Mouse (Mus musculus) CD4-positive, CD25-positive, alpha-beta regulatory T cell (primary cell): ENCODE measurements around the gene Tm4sf20. TPM values are rescaled to one million over a fixed set of nuclear protein-coding genes. Genes with fewer than 3 reads are reported as not detected.

Experiments used
- polyA plus RNA-seq: library from polyadenylated mRNA; unstranded; fragments of 100-300 nt; shearing (Covaris generic); gene quantifications from one replicate; pipeline ENCODE4 v1.2.1, GENCODE M21; 2017

Tm4sf20 gene
- 0.19 TPM for polyA plus RNA-seq

DNA sequence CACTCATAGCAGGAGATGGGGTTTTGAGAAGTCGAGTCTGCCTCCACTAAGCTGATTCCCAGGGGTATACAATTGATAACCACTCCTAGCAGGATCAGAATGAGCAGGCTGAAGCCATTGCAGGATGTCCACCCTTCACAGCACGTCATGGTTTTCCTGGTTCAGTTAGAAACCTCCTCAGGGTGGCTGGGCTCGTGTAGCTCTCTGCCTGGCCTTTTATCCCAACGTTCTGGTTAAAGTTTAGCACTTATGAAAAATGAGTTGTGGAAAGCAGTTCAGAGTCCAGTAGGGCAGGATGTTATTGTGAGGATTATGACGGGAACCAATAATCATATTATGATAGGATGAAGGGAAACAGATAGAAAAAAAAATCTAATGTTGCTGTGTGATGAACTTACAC is at the start of gene Tm4sf20:
Gene Tm4sf20 (minus strand): TSS at position 193 of the 400 bp plus-strand sequence.

DNA sequence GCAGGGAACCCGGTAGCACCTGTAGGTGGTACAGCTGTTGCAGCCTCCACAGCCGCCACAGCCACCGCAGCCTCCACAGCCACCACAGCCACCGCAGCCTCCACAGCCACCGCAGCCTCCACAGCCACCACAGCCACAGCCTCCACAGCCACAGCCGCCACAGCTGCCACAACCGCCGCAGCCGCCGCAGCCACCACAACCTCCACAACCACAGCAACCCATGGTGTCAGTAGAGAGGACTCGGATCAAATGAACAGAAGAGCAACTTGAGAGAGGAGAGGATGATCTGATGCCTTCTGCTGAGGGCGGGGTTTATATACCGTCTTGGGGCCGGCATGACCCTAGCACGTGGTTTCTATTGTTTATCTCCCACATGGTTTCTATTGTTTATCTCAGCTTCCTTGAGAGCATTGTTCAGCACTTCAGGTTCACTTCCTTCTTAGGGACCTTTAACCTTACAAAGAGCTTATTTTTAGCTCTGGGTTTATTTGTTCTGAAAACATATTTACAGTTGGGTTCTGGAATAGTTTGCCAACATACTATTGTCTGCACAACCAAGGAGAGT is 2.8 kb upstream of the Tm4sf20 start, which contains the start of gene Gm47791:
Gene Gm47791 (minus strand): TSS at position 222 of the 565 bp plus-strand sequence.

DNA sequence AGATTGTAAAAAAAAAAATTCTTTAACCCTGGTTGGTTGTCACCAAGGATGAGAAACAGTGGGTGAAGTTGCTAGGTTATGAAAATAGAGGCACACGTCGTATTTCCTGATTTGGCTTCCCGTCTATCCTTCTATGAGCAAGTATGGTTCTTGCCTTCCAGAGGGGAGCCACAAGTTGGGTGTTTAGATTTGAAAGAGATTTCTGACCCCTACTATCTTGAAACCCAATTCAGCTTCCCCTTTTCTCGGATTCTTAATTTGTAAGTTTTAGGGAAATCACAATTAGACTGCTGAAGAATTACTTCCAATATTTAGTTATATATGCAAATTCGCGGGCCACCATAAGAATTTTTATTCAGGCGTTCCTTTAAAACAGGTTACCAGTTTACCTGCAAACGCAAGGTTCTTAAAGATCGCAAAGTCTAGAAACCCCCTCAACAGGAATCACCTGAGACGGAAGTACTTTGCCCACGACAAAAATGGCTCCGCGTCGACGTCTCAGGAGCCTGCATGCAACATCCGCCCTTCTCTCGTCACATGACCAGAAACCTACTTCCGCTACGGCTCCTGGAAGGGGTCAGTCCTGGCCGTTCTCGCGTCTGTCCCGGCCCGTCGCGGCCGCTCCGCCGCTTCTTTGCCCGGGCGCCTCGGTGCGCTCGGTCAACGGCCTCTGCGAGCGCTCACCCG is 43.8 kb downstream of the Tm4sf20 start, which contains the start of gene Mff:
Gene Mff (plus strand): TSS at position 552 of the 687 bp plus-strand sequence.

Other genes starting within 250 kb of the Tm4sf20 start
- gene Col4a4, start 181.6 kb downstream of the Tm4sf20 start, polyA plus RNA-seq: 0.08 TPM
- gene Col4a3, start 181.5 kb downstream of the Tm4sf20 start, polyA plus RNA-seq: 0.02 TPM
- gene Mff, start 43.6 kb downstream of the Tm4sf20 start, polyA plus RNA-seq: 198 TPM
- not detected for gene Gm47791, start 2.8 kb upstream of the Tm4sf20 start, polyA plus RNA-seq
- 204 TPM for gene Agfg1, start 71.0 kb upstream of the Tm4sf20 start, polyA plus RNA-seq
- 0.23 TPM for gene A030005L19Rik, start 144.9 kb upstream of the Tm4sf20 start, polyA plus RNA-seq
- gene A030014E15Rik, start 156.5 kb upstream of the Tm4sf20 start, polyA plus RNA-seq: not detected
- not detected for gene Gm6217, start 162.9 kb upstream of the Tm4sf20 start, polyA plus RNA-seq
- gene A030003K21Rik, start 174.9 kb upstream of the Tm4sf20 start, polyA plus RNA-seq: not detected
- gene Gm7544, start 187.6 kb upstream of the Tm4sf20 start, polyA plus RNA-seq: 0.22 TPM
- gene Gm47955, start 191.8 kb upstream of the Tm4sf20 start, polyA plus RNA-seq: not detected
- not detected for gene Gm47959, start 232.1 kb upstream of the Tm4sf20 start, polyA plus RNA-seq